11 mouse cellular contexts compared by ENCODE assay signal in genomic region chr4:134314876-134315275, GRCm38 (mm10). TPM values are rescaled to one million over a fixed set of nuclear protein-coding genes. Genes with fewer than 3 reads are reported as not detected.
DNase-seq lines count a peak whose midpoint lies in the region; ATAC-seq lines count a peak whose summit lies in the region.
"Had no signal": no experiment of that assay in that cellular context is flagged by ENCODE, and none has a peak within 500 bp of the region (broad histone marks: within the 10 kb centered on the region; RNA-seq: fewer than 3 reads in every experiment).

Gene Trim63 (plus strand): TSS chr4:134315120.

- H3K4me3 ChIP-seq in intestine, embryonic 14.5 days (ENCODE audit: low read depth, low read length) = no peak within 1 kb of the TSS
- no peak within 1 kb of the TSS for H3K4me3 ChIP-seq in intestine, embryonic 15.5 days (replicated peaks)
- peak within 1 kb of the TSS; percentile 5; the same call in 1 of the 2 replicates for H3K4me3 ChIP-seq in embryonic facial prominence, embryonic 14.5 days (ENCODE audit: low read depth, low read length)
- peak within 1 kb of the TSS; percentile 55 for H3K4me3 ChIP-seq in heart, embryonic 11.5 days (ENCODE audit: low read depth, low read length)
- H3K4me3 ChIP-seq in limb, embryonic 15.5 days = peak within 1 kb of the TSS; percentile 4; the same call in 1 of the 2 replicates
- H3K4me3 ChIP-seq: hindbrain, embryonic 10.5 days had no signal

- DNase-seq in intestine, embryonic 14.5 days (ENCODE audit: low spot score) = no peak
- DNase-seq in embryonic facial prominence, embryonic 14.5 days (ENCODE audit: low spot score) = peak; percentile 33
- no peak for DNase-seq in thymus, postnatal 36 days
- no peak for DNase-seq in layer of hippocampus, postnatal 14 days (ENCODE audit: low spot score in 2 of 2)

- no peaks in the 10 kb centered on the region for H3K36me3 ChIP-seq in intestine, embryonic 14.5 days (ENCODE audit: control insufficient read depth, insufficient read depth, low read length)
- no peaks in the 10 kb centered on the region for H3K36me3 ChIP-seq in intestine, embryonic 15.5 days
- no peaks in the 10 kb centered on the region for H3K36me3 ChIP-seq in embryonic facial prominence, embryonic 14.5 days (ENCODE audit: control insufficient read depth, insufficient read depth, low read length)
- H3K36me3 ChIP-seq in heart, embryonic 11.5 days (ENCODE audit: control insufficient read depth, insufficient read depth, low read length) = no peaks in the 10 kb centered on the region
- H3K36me3 ChIP-seq in limb, embryonic 15.5 days = no peaks in the 10 kb centered on the region
- H3K36me3 ChIP-seq: hindbrain, embryonic 10.5 days had no signal

- 0 out of 2 replicates have a peak within 1 kb of the TSS, but pooled peaks have one; percentile 7 for H3K9ac ChIP-seq in intestine, embryonic 14.5 days (ENCODE audit: low read length)
- H3K9ac ChIP-seq in intestine, embryonic 15.5 days = no peak within 1 kb of the TSS
- 0 out of 2 replicates have a peak within 1 kb of the TSS, but pooled peaks have one; percentile 14 for H3K9ac ChIP-seq in embryonic facial prominence, embryonic 14.5 days (ENCODE audit: low read depth, low read length)
- H3K9ac ChIP-seq in heart, embryonic 11.5 days (ENCODE audit: low read depth, low read length) = peak within 1 kb of the TSS; percentile 77
- H3K9ac ChIP-seq in limb, embryonic 15.5 days = no peak within 1 kb of the TSS
- H3K9ac ChIP-seq: liver, embryonic 14.5 days had no signal

- no peaks in the 10 kb centered on the region for H3K9me3 ChIP-seq in intestine, embryonic 14.5 days (ENCODE audit: control insufficient read depth, low read length)
- no peaks in the 10 kb centered on the region for H3K9me3 ChIP-seq in intestine, embryonic 15.5 days
- peaks cover 6% of the 10 kb centered on the region; the same call in 1 of the 2 replicates for H3K9me3 ChIP-seq in embryonic facial prominence, embryonic 14.5 days (ENCODE audit: control insufficient read depth, low read length)
- H3K9me3 ChIP-seq in heart, embryonic 11.5 days (replicated peaks; ENCODE audit: control insufficient read depth, low read length) = no peaks in the 10 kb centered on the region; the same call in 1 of the 2 replicates
- H3K9me3 ChIP-seq in limb, embryonic 15.5 days = no peaks in the 10 kb centered on the region

- no peaks in the 10 kb centered on the region; the same call in 1 of the 2 replicates for H3K4me1 ChIP-seq in intestine, embryonic 14.5 days (replicated peaks; ENCODE audit: control insufficient read depth, insufficient read depth, low read length)
- H3K4me1 ChIP-seq in intestine, embryonic 15.5 days (replicated peaks) = no peaks in the 10 kb centered on the region
- H3K4me1 ChIP-seq in embryonic facial prominence, embryonic 14.5 days (ENCODE audit: control insufficient read depth, insufficient read depth, low read length) = peaks cover 9% of the 10 kb centered on the region; the same call in 1 of the 2 replicates
- H3K4me1 ChIP-seq in heart, embryonic 11.5 days (ENCODE audit: control insufficient read depth, insufficient read depth, low read length) = peaks cover 35% of the 10 kb centered on the region
- peaks cover 5% of the 10 kb centered on the region for H3K4me1 ChIP-seq in limb, embryonic 15.5 days

- no peaks in the 10 kb centered on the region for H3K27me3 ChIP-seq in intestine, embryonic 14.5 days (replicated peaks; ENCODE audit: control insufficient read depth, insufficient read depth, low read length)
- no peaks in the 10 kb centered on the region for H3K27me3 ChIP-seq in intestine, embryonic 15.5 days (replicated peaks)
- H3K27me3 ChIP-seq in embryonic facial prominence, embryonic 14.5 days (replicated peaks; ENCODE audit: control insufficient read depth, insufficient read depth, low read length) = no peaks in the 10 kb centered on the region
- H3K27me3 ChIP-seq in heart, embryonic 11.5 days (ENCODE audit: control insufficient read depth, insufficient read depth, low read length) = no peaks in the 10 kb centered on the region
- H3K27me3 ChIP-seq in limb, embryonic 15.5 days = no peaks in the 10 kb centered on the region

- no peak within 1 kb of the TSS for H3K4me2 ChIP-seq in intestine, embryonic 14.5 days (ENCODE audit: low read length)
- H3K4me2 ChIP-seq in intestine, embryonic 15.5 days (replicated peaks) = no peak within 1 kb of the TSS
- peak within 1 kb of the TSS; percentile 15; the same call in 1 of the 2 replicates for H3K4me2 ChIP-seq in embryonic facial prominence, embryonic 14.5 days (ENCODE audit: low read depth, low read length)
- peak within 1 kb of the TSS; percentile 65 for H3K4me2 ChIP-seq in heart, embryonic 11.5 days
- no peak within 1 kb of the TSS; the same call in 1 of the 2 replicates for H3K4me2 ChIP-seq in limb, embryonic 15.5 days

- 26% methylated on average over 11 of the region's 11 CpGs for WGBS in intestine, embryonic 14.5 days
- WGBS in intestine, embryonic 15.5 days = 30% methylated on average over 11 of the region's 11 CpGs
- whole genome bisulfite sequencing in embryonic facial prominence, embryonic 14.5 days = 32% methylated on average over 11 of the region's 11 CpGs
- 20% methylated on average over 11 of the region's 11 CpGs for whole genome bisulfite sequencing in heart, embryonic 11.5 days (ENCODE audit: insufficient replicate concordance)
- WGBS in limb, embryonic 15.5 days = 22% methylated on average over 11 of the region's 11 CpGs

- ATAC-seq in intestine, embryonic 14.5 days (replicated peaks; ENCODE audit: low FRiP score, low TSS enrichment, low read depth) = no peak
- ATAC-seq in intestine, embryonic 15.5 days = no peak
- 0 out of 2 replicates have a peak, but pooled peaks have one; percentile 44 for ATAC-seq in embryonic facial prominence, embryonic 14.5 days (ENCODE audit: low read depth)
- no peak; the same call in 1 of the 2 replicates for ATAC-seq in heart, embryonic 11.5 days (replicated peaks; ENCODE audit: insufficient number of reproducible peaks, low FRiP score, low TSS enrichment)
- ATAC-seq in limb, embryonic 15.5 days (ENCODE audit: insufficient number of reproducible peaks, low FRiP score, low TSS enrichment, low read depth) = no peak
- no peak for ATAC-seq in activated CD4-positive, CD25-positive, alpha-beta regulatory T cell, adult 4 months

- no peak within 1 kb of the TSS for H3K27ac ChIP-seq in intestine, embryonic 14.5 days (ENCODE audit: low read depth)
- H3K27ac ChIP-seq in intestine, embryonic 15.5 days = no peak within 1 kb of the TSS
- H3K27ac ChIP-seq in embryonic facial prominence, embryonic 14.5 days (replicated peaks; ENCODE audit: low read depth, low read length) = no peak within 1 kb of the TSS
- peak within 1 kb of the TSS; percentile 96 for H3K27ac ChIP-seq in heart, embryonic 11.5 days (ENCODE audit: low read depth, low read length)
- H3K27ac ChIP-seq in limb, embryonic 15.5 days = no peak within 1 kb of the TSS
- H3K27ac ChIP-seq: hindbrain, embryonic 10.5 days; liver, embryonic 14.5 days had no signal

RNA-seq across cellular contexts. Expression of gene Trim63, which starts in this region (rescaled TPM):
- polyA plus RNA-seq in intestine, embryonic 14.5 days (2014; fragmentation: Nextera tagmentation; extraction: Ambion mirVana) = 0.09 TPM in 1 of 2 replicates, not detected in the other
- 0.68 and 1.0 TPM in 2 replicates for polyA plus RNA-seq in intestine, embryonic 15.5 days (2015; fragmentation: Nextera tagmentation; extraction: Ambion mirVana)
- polyA plus RNA-seq in embryonic facial prominence, embryonic 14.5 days (2014; fragmentation: Nextera tagmentation; extraction: Ambion mirVana) = 2.0 and 2.5 TPM in 2 replicates
- polyA plus RNA-seq in heart, embryonic 11.5 days (2014; fragmentation: Nextera tagmentation; extraction: Ambion mirVana) = 21.6 and 22.1 TPM in 2 replicates
- polyA plus RNA-seq in limb, embryonic 15.5 days (2015; fragmentation: Nextera tagmentation; extraction: Ambion mirVana) = 3.2 and 8.0 TPM in 2 replicates
- under 1 TPM in 1 of 2 experiments, not detected in 1; 0.21 TPM for total RNA-seq in layer of hippocampus, postnatal 14 days (2021)
- polyA plus RNA-seq in activated CD4-positive, CD25-positive, alpha-beta regulatory T cell, adult 4 months (2017; shearing (Covaris generic)) = not detected
- total RNA-seq: megakaryocyte, adult 5-6 weeks had no signal

Comparison
In these comparisons a context has a peak if more than half of its experiments do, and no peak if none do; other contexts are left out.
1. H3K9ac ChIP-seq: peak in intestine, embryonic 14.5 days (single experiment), embryonic facial prominence, embryonic 14.5 days (single experiment) and heart, embryonic 11.5 days (single experiment); none in intestine, embryonic 15.5 days (single experiment) and limb, embryonic 15.5 days (single experiment).
2. H3K4me2 ChIP-seq: peak in embryonic facial prominence, embryonic 14.5 days (single experiment) and heart, embryonic 11.5 days (single experiment); none in intestine, embryonic 14.5 days (single experiment), intestine, embryonic 15.5 days (single experiment) and limb, embryonic 15.5 days (single experiment).
3. H3K4me3 ChIP-seq: peak in embryonic facial prominence, embryonic 14.5 days (single experiment), heart, embryonic 11.5 days (single experiment) and limb, embryonic 15.5 days (single experiment); none in intestine, embryonic 14.5 days (single experiment) and intestine, embryonic 15.5 days (single experiment).